Mouse (Mus musculus): ENCODE measurements around the gene Tbc1d1.

- no peak for TF ChIP-seq CTCF (IDR thresholded peaks at IDR 0.05; ENCODE audit: insufficient read depth, low read length)
- TF ChIP-seq POLR2A (IDR thresholded peaks at IDR 0.05; ENCODE audit: borderline replicate concordance, extremely low read depth, low read depth, low read length): no peak
Measured at GRCm38 (mm10) chr5:64269669-64270068, 113.6 kb downstream of the Tbc1d1 start.

Data from lung, adult 2 months (tissue).